Mouse (Mus musculus) CH12.LX (cell line): ENCODE results near the gene Trim10. TPM values are rescaled to one million over a fixed set of nuclear protein-coding genes. Genes with fewer than 3 reads are reported as not detected.

Source experiments
- DNase-seq: peaks from one replicate; pipeline ENCODE4 v3.0.0-alpha.2; 2013; ENCODE audit errors: extremely low read depth
- H3K27ac ChIP-seq: 2 replicates; pipeline ENCODE4 v1.5.1; 2012; ENCODE audit warnings: low read depth, mild to moderate bottlenecking, control low read depth, moderate library complexity; ENCODE audit not compliant: insufficient read depth
- H3K27me3 ChIP-seq: replicated peaks from 2 replicates; pipeline ENCODE3; 2012; ENCODE audit warnings: inconsistent platforms
- H3K36me3 ChIP-seq, 2 experiments: replicated peaks in 1 of 2; 2 replicates each; pipeline versions ENCODE3 to v1.6.1; 2012; ENCODE audit warnings: inconsistent platforms in 1 of 2, low read length in 1 of 2, mild to moderate bottlenecking in 1 of 2, mixed read lengths in 1 of 2, moderate library complexity in 1 of 2; ENCODE audit not compliant: control insufficient read depth in 1 of 2, insufficient read depth in 1 of 2
- H3K4me1 ChIP-seq, 2 experiments: 2 replicates each; pipeline ENCODE4 v1.6.1; 2012; ENCODE audit warnings: inconsistent platforms in 1 of 2, moderate library complexity in 1 of 2; ENCODE audit not compliant: insufficient read depth in 2 of 2, control insufficient read depth in 1 of 2
- H3K4me2 ChIP-seq: 2 replicates; pipeline ENCODE4 v1.6.1; 2012; ENCODE audit warnings: low read depth, mild to moderate bottlenecking, control low read depth; ENCODE audit not compliant: poor library complexity, insufficient read depth, severe bottlenecking
- H3K4me3 ChIP-seq, 3 experiments: fragments of 150-350 bp in 1 of 3; sonication (generic) in 1 of 3; replicated peaks in 1 of 3; 2 replicates each; pipeline versions ENCODE3 to v1.5.1; 2011 to 2012; ENCODE audit warnings: low read depth in 2 of 3, low read length in 2 of 3, mild to moderate bottlenecking in 2 of 3, moderate library complexity in 2 of 3, control low read depth in 1 of 3, improper control_type of control experiment in 1 of 3, inconsistent platforms in 1 of 3, mixed read lengths in 1 of 3; ENCODE audit not compliant: poor library complexity in 1 of 3
- H3K79me2 ChIP-seq: replicated peaks from 2 replicates; pipeline ENCODE4 v1.6.1; 2012; ENCODE audit warnings: mild to moderate bottlenecking, moderate library complexity; ENCODE audit not compliant: control insufficient read depth, poor library complexity, insufficient read depth, severe bottlenecking; ENCODE audit errors: extremely low read depth
- H3K9ac ChIP-seq: 2 replicates; pipeline ENCODE4 v1.6.1; 2012; ENCODE audit warnings: low read depth, mild to moderate bottlenecking, control low read depth, moderate library complexity; ENCODE audit not compliant: insufficient read depth
- H3K9me3 ChIP-seq: replicated peaks from 2 replicates; pipeline ENCODE3; 2012; ENCODE audit warnings: low read length, inconsistent platforms, mixed read lengths
- CHD1 ChIP-seq: IDR thresholded peaks from 2 replicates; pipeline ENCODE4 v1.6.1; 2012; ENCODE audit warnings: low read depth, low read length, improper control_type of control experiment, inconsistent platforms
- CHD2 ChIP-seq: IDR thresholded peaks from 2 replicates; pipeline ENCODE4 v1.6.1; 2011; ENCODE audit warnings: low read length, improper control_type of control experiment
- CTCF ChIP-seq, 2 experiments: IDR thresholded peaks in 1 of 2; conservative IDR thresholded peaks in 1 of 2; 2 replicates each; pipeline ENCODE4 v1.5.1; 2011 to 2012; ENCODE audit warnings: low read depth in 2 of 2, low read length in 2 of 2, improper control_type of control experiment in 1 of 2, inconsistent platforms in 1 of 2, mild to moderate bottlenecking in 1 of 2, moderate library complexity in 1 of 2
- E2F4 ChIP-seq: IDR thresholded peaks from 2 replicates; pipeline ENCODE4 v1.6.1; 2011; ENCODE audit warnings: low read depth, low read length, improper control_type of control experiment; ENCODE audit not compliant: insufficient replicate concordance
- ELF1 ChIP-seq: IDR thresholded peaks from 2 replicates; pipeline ENCODE4 v1.6.1; 2014; ENCODE audit warnings: low read depth, mild to moderate bottlenecking, inconsistent platforms, low read length, improper control_type of control experiment
- EP300 ChIP-seq: IDR thresholded peaks from 2 replicates; pipeline ENCODE4 v1.6.1; 2011; ENCODE audit warnings: low read length, improper control_type of control experiment
- JUN ChIP-seq: IDR thresholded peaks from 2 replicates; pipeline ENCODE4 v1.6.1; 2011; ENCODE audit warnings: low read depth, mild to moderate bottlenecking, low read length, improper control_type of control experiment, moderate library complexity; ENCODE audit not compliant: insufficient read depth
- JUND ChIP-seq: conservative IDR thresholded peaks from 2 replicates; pipeline ENCODE4 v1.6.1; 2011; ENCODE audit warnings: low read depth, low read length, improper control_type of control experiment
- KAT2A ChIP-seq: IDR thresholded peaks from 2 replicates; pipeline ENCODE4 v1.6.1; 2012; ENCODE audit warnings: low read length, improper control_type of control experiment, inconsistent platforms; ENCODE audit not compliant: insufficient replicate concordance
- MEF2A ChIP-seq: IDR thresholded peaks from 2 replicates; pipeline ENCODE4 v1.6.1; 2014; ENCODE audit warnings: low read depth, mild to moderate bottlenecking, inconsistent platforms, low read length, improper control_type of control experiment, borderline replicate concordance
- MXI1 ChIP-seq: IDR thresholded peaks from 2 replicates; pipeline ENCODE4 v1.6.1; 2011; ENCODE audit warnings: mild to moderate bottlenecking, low read depth, low read length, improper control_type of control experiment
- NELFE ChIP-seq: IDR thresholded peaks from 2 replicates; pipeline ENCODE4 v1.6.1; 2011; ENCODE audit warnings: low read depth, low read length, improper control_type of control experiment
- POLR2AphosphoS2 ChIP-seq: IDR thresholded peaks from 2 replicates; pipeline ENCODE4 v1.6.1; 2011; ENCODE audit warnings: low read depth, low read length, improper control_type of control experiment
- RAD21 ChIP-seq: IDR thresholded peaks from 2 replicates; pipeline ENCODE4 v1.6.1; 2011; ENCODE audit warnings: low read depth, mild to moderate bottlenecking, low read length, improper control_type of control experiment, moderate library complexity
- SMC3 ChIP-seq: IDR thresholded peaks from 2 replicates; pipeline ENCODE4 v1.6.1; 2011; ENCODE audit warnings: low read depth, low read length, improper control_type of control experiment
- TBP ChIP-seq: conservative IDR thresholded peaks from 2 replicates; pipeline ENCODE4 v1.6.1; 2011; ENCODE audit warnings: low read depth, low read length, improper control_type of control experiment
- UBTF ChIP-seq: IDR thresholded peaks from 2 replicates; pipeline ENCODE4 v1.6.1; 2012; ENCODE audit warnings: low read depth, mild to moderate bottlenecking, inconsistent platforms, low read length, improper control_type of control experiment, moderate library complexity
- ZC3H11A ChIP-seq: IDR thresholded peaks from 2 replicates; pipeline ENCODE4 v1.6.1; 2012; ENCODE audit warnings: low read depth, mild to moderate bottlenecking, inconsistent platforms, low read length, improper control_type of control experiment
- ZKSCAN1 ChIP-seq: IDR thresholded peaks from 2 replicates; pipeline ENCODE4 v1.6.1; 2012; ENCODE audit warnings: low read depth, inconsistent platforms, low read length, improper control_type of control experiment, borderline replicate concordance
- ZMIZ1 ChIP-seq: IDR thresholded peaks from 2 replicates; pipeline ENCODE4 v1.6.1; 2012; ENCODE audit warnings: low read depth, mild to moderate bottlenecking, inconsistent platforms, low read length, improper control_type of control experiment
- ZNF384 ChIP-seq: IDR thresholded peaks from 2 replicates; pipeline ENCODE4 v1.6.1; 2012; ENCODE audit warnings: low read depth, low read length, improper control_type of control experiment, inconsistent platforms
- dilution Hi-C: fragments of 300-500 bp; cut with MboI; formaldehyde crosslinking; loops from 2 replicates; pipeline ENCODE4 v1.14.3; 2020; ENCODE audit warnings: low sequenced_read_pairs; ENCODE audit not compliant: extremely low pct_unique_long_range_greater_than_20kb, extremely low pct_ligation_motif_present
- in situ Hi-C: fragments of 300-500 bp; cut with MboI; formaldehyde crosslinking; loops from 3 replicates; pipeline ENCODE4 v1.14.3; 2019; ENCODE audit warnings: low sequenced_read_pairs, low pct_ligation_motif_present, low pct_unique_long_range_greater_than_20kb, mixed read lengths
- polyA plus RNA-seq: library from polyadenylated mRNA; unstranded; fragments of >175 nt; gene quantifications from 2 replicates; pipeline ENCODE4 v1.2.1, GENCODE M21; 2012; ENCODE audit warnings: low read depth; ENCODE audit not compliant: insufficient read length
- total RNA-seq, 2 experiments: library from RNA; depleted of rRNA; stranded (reverse); fragments of 300-350 nt in 1 of 2; fragments of >200 nt in 1 of 2; gene quantifications; 2 replicates each; pipeline ENCODE4 v1.2.3; 2012 to 2014

Trim10 gene
- total RNA-seq (2012; rRNA removed) (not detected in 2 replicates), total RNA-seq (2014; rRNA removed) (not detected in 2 replicates), polyA plus RNA-seq (not detected in 2 replicates)

DNA sequence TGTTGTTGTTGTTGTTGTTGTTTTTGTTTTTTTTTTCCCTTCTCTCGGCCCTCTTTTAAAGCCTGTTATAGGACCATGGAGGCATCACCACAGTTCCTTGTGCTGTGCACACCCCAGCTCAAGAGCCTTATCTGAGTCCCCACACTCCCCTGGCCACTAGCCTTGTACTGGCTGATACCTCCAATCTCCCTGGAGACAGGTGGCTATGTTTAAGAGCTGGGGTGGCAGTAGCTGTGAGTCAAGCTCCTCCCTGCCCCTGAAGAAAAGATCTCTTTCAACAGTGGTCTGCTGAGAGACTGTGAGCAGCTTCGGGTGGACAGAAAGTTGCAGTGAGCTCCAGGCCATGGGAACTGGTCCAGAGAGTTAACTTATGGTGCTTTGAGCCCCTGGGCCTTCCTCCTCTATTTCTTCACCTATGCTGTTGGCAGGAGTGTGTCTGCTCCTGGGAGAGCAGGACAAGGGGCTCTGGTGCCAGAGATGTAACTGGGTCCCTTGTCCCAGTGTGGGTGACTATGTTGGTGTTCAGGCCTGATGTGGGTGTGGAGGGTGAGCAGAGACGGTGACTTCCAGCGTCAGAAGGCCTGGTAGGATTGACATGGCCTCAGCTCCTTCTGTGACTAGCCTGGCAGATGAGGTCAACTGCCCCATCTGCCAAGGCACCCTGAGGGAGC lies at the start of gene Trim10:
Gene Trim10 (plus strand): TSS at position 291 of the 671 bp plus-strand sequence.
- no peaks in the 10 kb centered on the region for H3K79me2 ChIP-seq
- peaks cover 10% of the 10 kb centered on the region for H3K27me3 ChIP-seq
- no peak within 1 kb of the TSS for H3K27ac ChIP-seq
- no peak within 1 kb of the TSS for H3K4me2 ChIP-seq
- no peaks in the 10 kb centered on the region for H3K36me3 ChIP-seq
- H3K4me1 ChIP-seq, result no peaks in the 10 kb centered on the region; a peak in 1 of 4 replicates
- dilution Hi-C loops (no loop called here), in situ Hi-C loops (no loop called here)
- TF ChIP-seq MEF2A (no peak), ELF1 (no peak), MXI1 (no peak), UBTF (no peak), ZNF384 (no peak), NELFE (no peak), E2F4 (no peak), TBP (no peak), CHD2 (no peak), RAD21 (no peak), POLR2AphosphoS2 (no peak), ZKSCAN1 (no peak), EP300 (no peak), KAT2A (no peak), ZC3H11A (no peak), JUN (no peak), ZMIZ1 (no peak), SMC3 (no peak), CHD1 (no peak)
- H3K9ac ChIP-seq, result no peak within 1 kb of the TSS
- no peaks in the 10 kb centered on the region for H3K9me3 ChIP-seq
- no peak within 1 kb of the TSS for H3K4me3 ChIP-seq
- DNase-seq, result no peak

DNA sequence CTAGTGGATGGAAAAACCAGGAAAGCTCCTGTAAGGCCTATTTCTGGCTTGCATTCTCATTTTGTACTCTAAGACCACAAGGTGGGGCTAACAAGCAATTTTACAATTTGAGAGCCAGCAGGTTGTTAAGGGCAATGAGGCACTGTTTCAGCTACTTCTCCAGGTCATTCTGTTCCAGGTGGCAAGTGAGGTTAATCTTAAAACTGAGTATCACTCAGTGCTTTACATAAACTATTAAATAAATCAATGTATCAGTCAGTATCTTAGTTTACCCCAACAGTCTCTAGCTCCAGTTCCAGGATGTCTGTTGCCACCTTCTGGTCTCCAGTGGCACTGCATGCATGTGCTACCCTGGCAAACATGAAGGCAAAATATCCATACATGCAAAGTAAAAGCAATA lies 45.4 kb upstream of the Trim10 start:
- Histone ChIP-seq H3K79me2 (no peaks in the 10 kb centered on the region), H3K27me3 (peaks cover 9% of the 10 kb centered on the region), H3K9ac (no peak overlapping the region), H3K4me1 (no peaks in the 10 kb centered on the region), H3K27ac (no peak overlapping the region), H3K36me3 (no peaks in the 10 kb centered on the region), H3K4me3 (no peak overlapping the region), H3K9me3 (no peaks in the 10 kb centered on the region), H3K4me2 (no peak overlapping the region)
- in situ Hi-C loops, result no loop called here
- no peak for DNase-seq
- dilution Hi-C loops, result no loop called here
- TF ChIP-seq MXI1 (no peak), JUND (no peak), CTCF (conservative IDR thresholded peaks at IDR 0.05 in 1 of 2, IDR thresholded peaks at IDR 0.05 in 1 of 2; ENCODE audit: low read depth in 2 of 2, low read length in 2 of 2) (peak; percentile 46 to 65; a peak in 3 of 4 replicates), TBP (no peak), SMC3 (0 out of 2 replicates have a peak, but pooled peaks have one; percentile 13), UBTF (no peak), RAD21 (peak; percentile 26), NELFE (no peak)
